Mouse (Mus musculus) lung, adult 2 months (tissue): Measurements from ENCODE around the gene Mob3b.

Experiments used
- CTCF ChIP-seq: fragments of 200-500 bp; IDR thresholded peaks from 2 replicates; pipeline ENCODE4 v1.5.1; 2011; ENCODE audit warnings: mild to moderate bottlenecking, low read length, control low read depth; ENCODE audit not compliant: insufficient read depth
- POLR2A ChIP-seq: fragments of 200-500 bp; IDR thresholded peaks from 2 replicates; pipeline ENCODE4 v1.6.1; 2011; ENCODE audit warnings: low read depth, mild to moderate bottlenecking, control low read depth, low read length, borderline replicate concordance; ENCODE audit errors: extremely low read depth

DNA sequence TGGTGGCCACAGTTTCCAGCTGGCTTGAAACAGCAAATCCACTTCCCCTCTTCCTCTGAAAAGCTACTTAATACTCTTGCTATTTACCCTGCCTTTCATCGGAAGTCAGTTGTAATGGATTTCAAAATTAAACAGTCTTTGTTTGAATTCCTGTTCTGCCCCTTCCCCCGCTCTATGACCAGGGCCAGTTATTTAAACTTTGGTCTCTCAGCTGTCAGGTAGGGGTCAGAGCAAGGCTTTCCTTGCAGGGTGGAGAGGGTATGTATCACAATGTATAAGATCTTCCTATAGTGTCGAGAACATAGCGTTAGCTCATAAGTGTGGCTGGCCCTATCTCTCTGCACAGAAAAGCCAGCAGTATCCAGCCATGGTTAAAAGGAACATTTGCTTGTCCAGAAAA is 170.6 kb downstream of the Mob3b start:
- TF ChIP-seq CTCF = no peak
- no peak for TF ChIP-seq POLR2A
